Mouse (Mus musculus) liver, adult 2 months (tissue): ENCODE data around the gene Dnttip1.

Experiments
- CTCF ChIP-seq: fragments of 200-500 bp; IDR thresholded peaks from 2 replicates; pipeline ENCODE4 v1.5.1; 2011; ENCODE audit warnings: low read depth, low read length, control low read depth
- POLR2A ChIP-seq: fragments of 200-500 bp; IDR thresholded peaks from 2 replicates; pipeline ENCODE4 v1.6.1; 2011; ENCODE audit warnings: low read length, control low read depth; ENCODE audit not compliant: insufficient read depth; ENCODE audit errors: extremely low read depth

GRCm38 (mm10) chr2:164746693-164747092, 910 bp downstream of the Dnttip1 start:
- no peak for TF ChIP-seq CTCF
- TF ChIP-seq POLR2A: no peak
